Mouse (Mus musculus): Measurements from ENCODE around the gene Zbtb44. TPM values are rescaled to one million over a fixed set of nuclear protein-coding genes. Genes with fewer than 3 reads are reported as not detected.
A peak's percentile ranks its signal among the peaks of the same experiment; 100 is the strongest.

Gene Zbtb44
- total RNA-seq, 4 experiments from 2014 or later: 35.1 to 50.5 (median 43.0) TPM

DNA sequence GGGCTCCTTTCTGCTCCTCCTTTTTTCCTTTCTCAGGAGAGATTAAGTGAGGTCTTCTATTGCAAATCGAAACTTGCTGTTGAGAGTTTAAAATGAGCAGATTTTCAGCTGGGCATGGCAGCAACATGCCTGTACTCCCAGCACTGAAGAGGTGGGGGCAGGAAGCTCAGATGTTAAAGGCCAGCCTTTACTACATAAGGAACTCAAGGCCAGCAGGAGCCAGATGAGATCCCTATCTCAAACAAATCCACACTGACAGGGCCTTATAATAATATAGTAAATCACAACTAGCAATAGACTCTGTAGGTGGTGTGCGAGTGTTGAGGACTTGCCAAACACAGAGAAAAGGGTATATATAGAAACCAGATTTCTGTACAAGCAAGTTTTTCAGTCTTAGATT lies 28.3 kb downstream of the Zbtb44 start:
- DNase-seq (ENCODE audit: low spot score in 2 of 2): no peak

DNA sequence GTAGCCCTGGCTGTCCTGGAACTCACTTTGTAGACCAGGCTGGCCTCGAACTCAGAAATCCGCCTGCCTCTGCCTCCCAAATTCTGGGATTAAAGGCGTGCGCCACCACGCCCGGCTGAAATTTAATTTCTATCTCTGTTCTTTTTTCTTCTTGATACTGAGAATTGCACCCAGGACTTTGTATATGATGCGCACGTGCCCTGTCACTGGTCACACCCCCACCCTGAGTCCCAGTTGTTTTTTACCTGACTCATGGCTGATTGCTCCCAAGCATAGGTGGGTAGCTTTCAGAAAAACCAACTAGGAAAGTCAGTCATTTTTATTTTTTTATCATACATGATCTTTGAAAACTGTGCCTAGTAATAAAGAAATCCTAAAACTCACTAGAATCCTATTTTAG lies 40.3 kb downstream of the Zbtb44 start:
- no peak for DNase-seq (ENCODE audit: low spot score in 2 of 2)

DNA sequence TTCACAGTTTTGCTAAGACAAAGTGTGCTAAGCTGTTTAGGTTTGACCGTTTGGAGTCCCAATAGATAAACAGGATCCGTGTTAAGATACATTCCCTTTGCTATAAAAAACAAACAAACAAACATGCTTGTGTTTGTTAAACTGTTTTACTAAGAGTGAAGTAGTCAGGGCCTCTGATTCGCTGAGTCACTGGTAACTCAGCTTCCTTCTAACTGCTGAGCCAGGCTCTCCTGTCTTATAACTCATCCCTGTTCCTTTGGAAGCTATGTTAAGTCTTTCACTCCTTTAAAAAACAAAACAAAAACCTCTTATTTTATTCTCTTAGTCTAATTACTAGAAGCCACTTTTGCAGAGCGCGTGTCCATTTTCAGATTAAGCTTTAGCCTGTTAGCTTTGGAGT lies 41.8 kb downstream of the Zbtb44 start:
- no peak for DNase-seq (ENCODE audit: low spot score in 2 of 2)

DNA sequence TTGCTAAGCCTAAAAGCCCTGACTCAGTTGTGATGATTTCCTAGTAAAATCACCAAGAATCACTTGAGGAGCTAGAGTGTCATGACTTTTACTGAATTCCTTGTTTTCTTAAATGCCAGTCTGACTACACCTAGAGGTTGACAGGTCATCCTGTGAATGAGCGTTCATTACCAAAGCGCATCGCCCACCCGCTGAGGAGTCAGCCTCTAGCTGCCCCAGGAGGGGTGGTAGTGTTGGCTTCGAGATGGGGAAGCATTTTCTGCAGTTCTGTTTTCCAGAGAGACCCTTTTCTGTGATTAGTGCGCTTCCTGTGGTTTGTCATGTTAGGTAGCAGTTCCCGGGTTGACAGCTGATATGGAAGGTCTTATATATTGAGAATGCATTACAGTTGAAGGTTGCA lies 43.4 kb downstream of the Zbtb44 start:
- no peak for DNase-seq (ENCODE audit: low spot score in 2 of 2)

DNA sequence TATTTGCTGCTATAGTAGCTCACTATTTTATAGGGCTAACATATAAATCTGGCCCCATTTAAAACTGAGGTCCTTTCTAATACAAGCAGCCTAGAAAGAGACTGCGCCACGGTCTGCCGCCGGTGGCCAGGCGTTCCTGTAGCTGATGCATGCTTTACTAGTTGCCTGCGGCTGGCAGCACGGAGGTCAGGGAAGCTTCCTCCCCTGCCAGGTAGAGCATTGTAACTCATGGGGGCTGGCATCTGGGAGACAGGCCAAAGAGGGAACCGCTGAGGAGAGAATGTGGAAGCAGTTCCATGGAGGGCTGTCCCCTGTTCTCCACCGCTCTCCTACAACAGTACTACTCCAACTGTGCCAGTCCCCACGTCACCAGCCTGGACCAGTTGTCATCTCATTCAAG lies 44.4 kb downstream of the Zbtb44 start:
- DNase-seq (ENCODE audit: low spot score in 2 of 2): no peak

DNA sequence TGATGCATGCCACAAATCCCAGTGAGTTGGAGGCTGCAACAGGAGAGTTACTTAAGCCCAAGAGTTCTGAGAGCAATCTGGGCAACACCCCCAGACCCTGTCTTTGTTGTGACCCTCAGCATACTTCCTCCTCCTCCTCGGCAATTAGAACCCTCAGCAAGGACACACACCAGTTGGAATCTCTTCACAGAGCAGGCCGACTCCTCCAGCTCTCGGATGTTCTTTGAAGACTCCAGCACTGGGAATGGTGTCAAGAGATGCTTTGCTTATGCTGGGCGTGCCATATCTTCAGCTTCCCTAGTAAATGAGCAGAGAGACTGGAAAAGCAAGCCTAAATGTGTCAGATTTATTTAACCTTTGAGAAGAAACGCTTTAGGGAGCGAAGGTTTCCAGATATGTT lies 50.3 kb downstream of the Zbtb44 start:
- DNase-seq (ENCODE audit: low spot score in 2 of 2): no peak

DNA sequence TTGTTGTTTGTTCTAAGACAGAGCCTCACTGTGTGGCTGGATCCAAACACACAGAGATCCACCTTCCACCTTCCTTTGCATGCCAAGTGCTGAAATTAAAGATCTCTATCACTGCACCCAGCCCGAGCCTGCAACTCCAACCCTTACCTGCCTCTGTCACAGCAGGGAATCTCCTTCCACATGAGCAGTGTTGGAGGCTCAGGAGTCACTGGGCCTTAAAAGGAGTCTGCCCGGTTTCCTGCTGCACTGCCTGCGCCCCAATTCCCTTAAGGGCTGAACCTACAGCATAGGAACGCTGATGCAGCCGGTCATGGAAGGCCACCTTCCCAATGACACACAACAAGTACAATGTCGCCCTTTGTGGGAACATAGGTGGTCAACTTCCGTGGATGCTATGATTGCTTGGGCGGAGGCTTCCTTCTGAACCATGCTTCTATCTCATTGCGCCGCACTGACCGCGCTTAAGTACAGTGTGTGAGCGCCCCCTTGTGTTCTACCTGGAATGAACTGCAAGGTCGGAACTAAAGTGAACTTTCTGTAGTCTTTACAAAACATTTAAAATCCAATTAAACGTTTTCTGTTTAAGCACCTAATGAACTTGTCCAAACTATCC lies 51.7 kb downstream of the Zbtb44 start:
- peak; percentile 51 to 79 for DNase-seq (ENCODE audit: low spot score in 2 of 2)

DNA sequence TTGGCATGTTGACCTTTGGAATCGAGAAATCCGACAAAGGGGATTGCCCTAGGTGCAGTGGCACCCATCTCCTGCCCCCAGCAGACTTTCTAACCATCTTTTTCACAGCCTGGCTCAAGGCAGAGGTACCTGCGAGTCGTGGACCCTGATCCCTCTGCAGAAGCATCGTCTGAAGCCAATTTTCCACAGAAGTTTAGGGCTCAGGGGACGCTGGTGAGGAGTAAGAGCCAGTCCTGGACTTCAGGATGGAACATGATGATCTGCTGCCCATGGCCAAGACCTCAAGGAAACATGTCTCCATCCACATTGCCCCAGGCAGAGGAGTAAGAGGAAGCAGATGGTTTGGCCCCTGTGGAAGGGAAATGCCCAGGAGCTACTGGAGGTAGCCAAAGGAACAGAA lies 52.3 kb downstream of the Zbtb44 start:
- DNase-seq (ENCODE audit: low spot score in 2 of 2): no peak

DNA sequence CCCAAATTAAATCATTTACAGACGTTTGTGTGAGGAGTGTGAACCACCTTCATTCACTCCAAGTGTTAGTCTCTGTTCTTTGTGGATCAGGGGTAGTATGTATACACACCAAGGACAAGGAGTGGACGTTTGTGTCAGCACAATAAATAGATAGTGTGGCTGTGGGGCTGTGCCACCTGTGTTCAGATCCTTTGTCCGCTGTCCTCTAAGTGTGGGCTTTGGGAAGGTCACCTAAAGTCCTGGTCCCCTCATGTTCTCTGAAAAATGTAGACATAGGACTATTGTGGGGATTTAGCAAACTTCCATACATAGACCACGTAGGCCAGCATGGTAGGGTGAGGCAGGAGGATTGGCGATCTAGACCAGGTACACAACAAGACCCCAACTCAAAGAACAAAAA lies 55.1 kb downstream of the Zbtb44 start:
- no peak for DNase-seq (ENCODE audit: low spot score in 2 of 2)

DNA sequence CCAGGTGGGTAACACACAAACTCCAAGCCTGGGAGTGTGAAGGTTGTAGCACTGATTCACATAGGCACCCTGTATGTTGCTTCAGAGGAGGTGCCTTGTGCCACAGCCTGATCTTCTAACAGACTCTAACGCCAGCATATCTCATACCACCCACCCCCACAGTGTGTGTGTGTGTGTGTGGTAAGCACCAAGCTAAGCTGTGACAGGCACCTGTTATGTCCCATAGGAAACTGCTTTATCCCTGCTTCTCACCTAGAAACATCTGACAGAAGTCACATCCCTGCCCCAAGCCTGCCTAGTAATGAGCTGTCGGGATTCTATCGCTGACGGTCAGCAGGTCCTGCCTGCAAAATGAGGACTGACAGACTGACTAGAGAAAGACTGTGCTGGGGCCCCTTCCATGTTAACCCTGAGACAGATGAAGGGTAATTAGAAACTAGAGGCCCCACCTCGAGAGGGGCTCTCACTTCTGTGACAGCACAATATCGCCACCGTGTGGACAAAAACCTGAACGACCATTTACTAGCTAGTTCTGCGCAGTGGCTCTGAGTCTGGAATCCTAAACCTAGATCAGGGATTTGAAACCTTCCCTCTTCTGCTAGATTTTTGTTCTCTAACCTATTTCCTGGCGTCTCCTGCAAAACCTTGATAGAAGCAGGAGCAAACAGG lies 55.8 kb downstream of the Zbtb44 start:
- peak; percentile 47 to 74 for DNase-seq (ENCODE audit: low spot score in 2 of 2)

DNA sequence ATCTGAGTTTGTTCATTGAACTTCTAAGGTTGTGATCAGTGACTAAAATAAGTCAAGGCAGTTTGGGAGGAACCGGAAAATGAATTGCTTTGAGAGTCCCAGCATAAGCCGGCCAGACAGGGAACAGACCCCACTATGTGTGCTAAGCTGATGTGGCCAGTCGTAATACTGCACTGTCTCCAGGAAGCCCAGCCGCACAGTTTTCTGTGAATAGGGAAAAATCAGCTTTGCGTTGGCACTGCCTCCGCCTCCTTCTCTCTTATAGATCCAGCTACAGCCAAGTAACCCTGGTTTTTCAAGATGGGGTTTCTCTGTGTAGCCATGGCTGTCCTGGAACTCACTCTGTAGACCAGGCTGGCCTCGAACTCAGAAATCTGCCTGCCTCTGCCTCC lies 56.3 kb downstream of the Zbtb44 start:
- no peak for DNase-seq (ENCODE audit: low spot score in 2 of 2)

DNA sequence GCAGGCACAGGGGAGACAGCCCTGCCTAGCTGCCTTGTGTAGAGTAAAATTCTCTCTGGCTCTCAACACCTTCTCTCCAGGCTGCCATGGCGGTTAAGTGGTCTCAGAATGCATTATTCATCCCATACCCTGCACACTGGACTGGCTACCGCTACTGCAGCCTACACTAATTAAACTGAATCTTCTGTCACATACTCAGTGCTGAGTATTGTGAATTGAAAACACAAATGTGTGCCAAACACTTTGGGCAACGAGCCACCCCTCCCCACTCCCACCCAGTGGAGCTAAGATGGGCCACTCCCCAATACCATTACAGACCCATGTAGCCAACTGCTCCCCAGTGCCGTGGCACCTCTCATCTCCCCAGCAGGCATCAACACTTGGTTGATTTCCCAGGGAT lies 57.0 kb downstream of the Zbtb44 start:
- no peak for DNase-seq (ENCODE audit: low spot score in 2 of 2)

DNA sequence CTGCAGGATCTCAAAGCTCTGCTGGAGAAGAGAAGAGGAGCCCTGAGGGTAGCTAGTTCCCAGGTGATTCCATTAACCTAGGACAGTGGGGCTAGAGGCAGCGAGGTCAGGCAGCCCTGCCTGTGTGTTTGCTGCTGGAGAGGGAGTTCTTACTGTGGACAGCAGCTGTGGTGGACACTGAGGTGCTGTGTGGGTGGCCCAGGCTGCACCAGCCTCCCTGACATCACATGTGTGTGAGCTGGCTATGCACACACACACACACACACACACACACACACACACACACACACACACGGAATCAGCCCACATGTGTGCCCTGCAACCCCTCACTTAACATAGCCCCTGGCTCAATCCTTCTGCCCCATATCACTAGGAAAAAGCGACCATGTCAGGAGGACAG lies 57.7 kb downstream of the Zbtb44 start:
- DNase-seq (ENCODE audit: low spot score in 2 of 2): no peak

DNA sequence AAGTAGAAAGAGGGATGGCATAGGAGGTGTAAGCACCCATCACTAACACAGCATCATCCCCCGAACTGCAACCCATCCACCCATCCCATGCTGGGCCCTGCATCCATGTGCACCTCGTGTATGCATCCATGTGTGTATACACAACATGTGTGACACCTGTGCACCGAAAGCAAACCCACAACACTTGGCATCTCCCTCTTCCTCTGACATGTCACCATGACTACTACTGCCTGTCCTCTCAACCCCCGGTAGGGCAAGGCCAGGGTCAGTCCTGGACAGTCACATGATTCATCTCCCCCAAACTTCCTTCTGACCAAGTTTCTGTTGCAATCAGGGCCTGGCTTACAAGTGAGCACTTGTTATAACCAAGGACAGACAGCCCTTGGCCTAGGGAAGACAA lies 58.4 kb downstream of the Zbtb44 start:
- DNase-seq (ENCODE audit: low spot score in 2 of 2): no peak

DNA sequence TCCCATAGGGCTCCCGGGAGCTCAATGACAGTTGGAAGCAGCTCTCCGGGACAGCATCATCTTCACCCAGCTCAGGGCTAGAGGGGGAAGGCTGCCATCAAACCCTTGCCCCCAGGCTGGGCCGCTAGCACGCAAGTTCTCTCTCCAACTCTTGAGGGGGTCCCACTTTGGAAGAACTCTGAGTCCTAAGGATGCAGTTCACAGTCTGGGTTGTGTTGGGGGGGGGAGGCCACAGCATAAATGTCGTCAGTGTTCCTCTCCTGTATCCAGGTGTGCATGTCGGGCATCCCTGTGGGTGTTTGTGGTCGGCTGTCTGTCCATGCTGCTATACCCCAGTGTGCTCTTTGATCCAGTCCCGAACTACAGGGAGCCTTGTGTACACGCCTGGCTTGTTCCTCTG lies 59.1 kb downstream of the Zbtb44 start:
- DNase-seq (ENCODE audit: low spot score in 2 of 2): no peak

DNA sequence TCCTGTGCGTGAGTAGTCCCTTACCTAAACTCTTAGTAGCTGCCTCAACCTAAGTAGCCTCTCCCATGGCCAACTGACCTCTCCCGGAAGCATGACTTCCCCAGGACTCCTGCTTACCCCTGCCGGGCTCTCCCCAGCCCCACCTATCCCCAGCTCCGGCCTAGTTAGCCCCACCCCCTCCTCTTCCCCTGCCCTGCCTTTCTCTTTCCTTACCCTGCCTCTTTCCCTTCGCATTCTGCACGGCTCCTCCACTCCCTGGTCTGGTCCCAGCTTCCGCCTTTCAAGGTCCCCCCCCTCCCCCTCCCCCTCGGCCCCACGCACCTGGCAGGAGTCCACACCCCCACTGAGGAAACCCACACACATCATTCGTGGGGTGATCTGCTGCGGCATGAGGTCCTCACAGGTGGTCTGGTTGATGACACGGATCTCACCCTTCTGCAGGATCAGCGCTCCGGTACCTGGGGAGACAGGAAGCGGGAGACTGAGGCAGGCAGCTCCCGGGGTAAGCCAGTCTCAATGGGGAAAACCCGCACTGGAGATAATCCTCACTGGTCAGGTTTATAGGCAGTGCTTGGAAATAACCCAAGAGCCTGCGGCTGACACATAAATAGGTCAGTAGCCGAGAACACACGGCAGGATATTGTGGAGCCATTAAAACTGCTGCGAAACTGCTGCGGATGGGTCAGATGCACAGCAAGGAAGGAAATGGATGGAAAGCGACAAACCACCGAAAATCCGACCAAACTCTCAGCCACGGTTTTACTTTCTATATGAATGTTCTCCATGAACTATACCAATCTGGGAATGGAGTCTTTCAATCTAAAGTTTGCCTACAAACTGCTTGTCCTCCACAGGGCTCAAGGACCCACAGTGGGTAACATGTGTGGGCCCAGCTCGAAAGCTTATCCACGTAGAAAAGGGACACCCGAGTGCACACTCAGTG lies 59.9 kb downstream of the Zbtb44 start:
- no peak for DNase-seq (ENCODE audit: low spot score in 2 of 2)

DNA sequence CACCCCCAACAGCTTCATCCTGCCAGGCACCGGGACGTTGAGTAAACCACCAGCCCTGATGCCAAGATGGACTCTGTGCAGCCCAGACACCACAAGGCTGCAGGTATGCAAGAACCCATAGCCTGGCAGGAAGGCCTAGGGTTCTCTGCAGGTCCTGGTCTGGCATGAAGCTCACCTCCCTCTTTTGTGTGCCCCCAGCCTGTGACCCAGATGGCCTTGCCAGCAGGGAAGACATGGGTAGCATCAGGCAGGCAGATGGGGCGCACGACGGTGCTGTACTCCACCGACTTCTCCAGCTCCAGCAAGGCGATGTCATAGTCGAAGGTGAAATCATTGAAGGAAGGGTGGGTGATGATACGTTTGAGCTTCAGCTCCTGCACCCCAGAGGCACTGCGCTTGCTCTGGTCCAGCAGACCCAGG lies 60.7 kb downstream of the Zbtb44 start:
- DNase-seq (ENCODE audit: low spot score in 2 of 2): no peak

DNA sequence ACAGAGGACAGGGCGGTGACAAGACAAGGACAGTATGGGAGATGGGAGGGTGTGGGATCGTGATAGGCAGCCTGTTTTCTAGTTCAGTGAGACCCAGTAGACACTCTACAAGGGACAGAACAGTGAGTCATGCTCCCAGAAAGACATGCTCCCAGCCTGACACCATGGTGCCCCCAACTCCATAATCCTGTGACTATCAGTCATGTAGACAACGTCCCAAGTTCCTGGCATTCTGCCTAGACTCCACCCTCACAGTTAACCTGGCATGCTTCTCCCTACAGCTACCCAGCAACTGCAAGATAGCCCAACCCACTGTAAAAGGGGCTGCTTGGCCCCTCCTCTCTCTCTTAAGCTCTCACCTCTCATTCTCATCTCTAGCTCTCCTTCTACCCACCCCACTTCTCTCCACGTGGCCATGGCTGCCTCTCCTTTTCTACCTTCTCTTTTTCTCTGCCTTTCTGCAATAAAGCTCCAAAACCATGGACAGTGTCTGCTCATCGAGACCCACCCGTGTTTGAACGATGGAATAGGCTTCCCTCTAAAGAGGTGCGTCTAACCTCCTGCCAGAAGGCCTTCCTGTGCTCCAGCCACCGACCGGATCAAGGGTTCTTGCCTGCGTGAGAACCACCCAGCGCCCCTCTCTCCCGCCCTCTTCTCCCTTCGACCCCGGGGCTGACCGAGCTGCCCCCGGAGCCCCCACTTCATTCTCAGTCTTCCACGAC lies 61.8 kb downstream of the Zbtb44 start:
- no peak for DNase-seq (ENCODE audit: low spot score in 2 of 2)

DNA sequence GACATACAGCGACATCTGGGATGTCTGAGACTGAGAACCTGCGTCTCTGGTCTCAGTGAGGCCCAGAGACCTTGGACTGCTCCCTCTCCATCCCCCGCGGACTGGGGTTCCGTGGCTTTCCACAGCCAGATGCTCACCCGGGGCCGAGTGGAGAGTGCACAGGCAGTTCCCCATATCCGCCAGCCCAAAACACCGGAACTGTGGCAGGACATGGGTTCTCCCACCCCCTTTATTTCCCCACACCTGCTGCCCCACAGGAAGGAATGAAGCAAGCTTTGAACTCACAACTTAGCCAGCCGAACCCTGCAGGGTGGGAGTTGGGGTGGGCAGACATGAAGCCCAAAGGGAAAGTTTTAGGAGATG lies 62.4 kb downstream of the Zbtb44 start:
- no peak for DNase-seq (ENCODE audit: low spot score in 2 of 2)

DNA sequence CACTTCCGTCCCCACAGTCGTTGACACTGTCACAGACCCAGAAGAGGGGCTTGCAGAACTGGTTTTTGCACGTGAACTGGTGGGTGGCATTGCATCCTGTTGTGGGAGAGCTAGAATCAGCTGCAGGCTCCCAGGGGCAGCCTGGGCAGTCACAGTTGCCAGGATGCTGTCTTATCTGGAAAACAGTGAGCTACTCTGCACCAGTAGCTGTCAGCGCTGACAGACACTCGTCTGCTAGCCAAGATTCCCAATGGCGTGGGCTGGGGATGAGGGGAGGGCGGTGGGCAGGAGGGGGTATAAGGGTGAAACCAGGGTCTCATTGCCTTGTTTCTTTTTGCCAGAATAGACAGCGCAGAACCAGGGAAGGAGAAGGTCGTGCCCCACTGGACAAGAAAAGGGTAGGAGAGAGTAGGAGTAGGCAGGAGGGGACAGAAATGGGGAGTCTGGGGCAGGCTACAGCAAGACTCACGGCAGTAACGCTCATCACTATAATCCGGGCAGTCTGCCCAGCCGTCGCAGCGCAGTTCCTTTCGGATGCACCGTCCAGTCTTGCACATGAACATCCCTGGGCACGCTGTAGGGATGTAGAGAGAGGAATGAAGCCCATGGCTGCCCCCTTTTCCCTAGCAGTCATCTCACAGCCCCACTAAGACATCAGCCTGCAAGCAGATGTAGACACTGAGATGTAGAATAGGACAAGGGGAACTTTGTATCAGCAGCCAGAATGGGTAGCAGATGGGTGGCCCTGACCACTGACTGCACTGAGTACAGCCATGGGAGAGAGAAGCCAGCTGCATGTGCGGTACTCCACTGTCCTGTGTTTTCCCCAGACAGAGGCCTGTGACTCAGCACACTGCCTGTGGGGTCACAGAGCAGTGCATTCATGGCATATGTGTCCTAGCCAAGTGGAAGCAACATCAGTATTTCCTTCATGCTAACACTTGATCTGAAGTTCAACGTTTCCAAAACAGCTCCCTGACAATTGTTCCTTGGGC lies 66.9 kb downstream of the Zbtb44 start:
- DNase-seq (ENCODE audit: low spot score in 2 of 2): no peak

DNA sequence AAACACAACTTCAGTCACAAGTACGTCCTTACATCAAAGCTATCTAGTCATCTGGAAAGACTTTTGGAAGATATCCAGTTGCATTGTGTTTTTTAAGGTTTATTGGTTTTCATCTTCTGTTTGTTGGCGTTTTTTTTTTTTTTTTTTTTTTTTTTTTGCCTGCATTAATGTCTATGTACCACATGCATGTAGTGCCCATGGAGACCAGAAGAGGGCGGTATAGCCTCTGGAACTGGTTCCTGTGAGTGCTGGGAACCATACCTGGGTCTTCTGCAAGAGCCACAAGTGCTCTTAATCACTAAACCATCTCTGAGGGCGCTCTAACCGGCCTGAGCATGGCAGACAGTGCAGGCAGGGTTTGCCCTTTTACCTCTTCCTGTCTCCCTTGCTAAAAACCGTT lies 67.7 kb downstream of the Zbtb44 start:
- no peak for DNase-seq (ENCODE audit: low spot score in 2 of 2)
